Mouse (Mus musculus): ENCODE measurements around the gene Tk2. TPM values are rescaled to one million over a fixed set of nuclear protein-coding genes. Genes with fewer than 3 reads are reported as not detected.
A peak's percentile ranks its signal among the peaks of the same experiment; 100 is the strongest.

The Tk2 gene
- total RNA-seq, 2 experiments from 2014 or later = 2.7 to 3.6 TPM

- Histone ChIP-seq H3K4me3 (peak overlapping the region; percentile 98), H3K27ac (peak overlapping the region; percentile 93)
- TF ChIP-seq CTCF (IDR thresholded peaks at IDR 0.05) = no peak
- intact Hi-C loops (cut with DNase I) = loop anchor here (10.0 kb wide), 1 partner anchor 318 kb away; no protein-coding TSS in a partner anchor
- peak; percentile 34 for DNase-seq
Measured at GRCm38 (mm10) chr8:104247054-104247907, 1.1 kb downstream of the Tk2 start.

GRCm38 (mm10) chr8:104246621-104247020, 1.7 kb downstream of the Tk2 start:
- intact Hi-C loops (cut with DNase I) = loop anchor here (10.0 kb wide), 1 partner anchor 318 kb away; no protein-coding TSS in a partner anchor
- TF ChIP-seq CTCF (IDR thresholded peaks at IDR 0.05) = no peak
- H3K4me3 ChIP-seq = no peak overlapping the region
- no peak overlapping the region for H3K27ac ChIP-seq
- DNase-seq = no peak

GRCm38 (mm10) chr8:104242038-104242644, 6.2 kb downstream of the Tk2 start:
- no peak for TF ChIP-seq CTCF (IDR thresholded peaks at IDR 0.05)
- no peak for DNase-seq
- intact Hi-C loops (cut with DNase I) = loop anchor here (10.0 kb wide), 1 partner anchor 323 kb away; no protein-coding TSS in a partner anchor
- no peak overlapping the region for H3K27ac ChIP-seq
- H3K4me3 ChIP-seq = no peak overlapping the region

GRCm38 (mm10) chr8:104239418-104239861, 8.9 kb downstream of the Tk2 start:
- no peak for TF ChIP-seq CTCF (IDR thresholded peaks at IDR 0.05)
- H3K27ac ChIP-seq = no peak overlapping the region
- no peak for DNase-seq
- no peak overlapping the region for H3K4me3 ChIP-seq
- intact Hi-C loops (cut with DNase I) = no loop called here

GRCm38 (mm10) chr8:104234573-104234972, 13.8 kb downstream of the Tk2 start:
- Histone ChIP-seq H3K4me3 (no peak overlapping the region), H3K27ac (no peak overlapping the region)
- no peak for DNase-seq
- intact Hi-C loops (cut with DNase I) = no loop called here
- TF ChIP-seq CTCF (IDR thresholded peaks at IDR 0.05) = peak; percentile 6; the same call in 1 of the 2 replicates

GRCm38 (mm10) chr8:104232919-104233318, 15.4 kb downstream of the Tk2 start:
- intact Hi-C loops (cut with DNase I) = no loop called here
- DNase-seq = no peak
- no peak for TF ChIP-seq CTCF (IDR thresholded peaks at IDR 0.05)

GRCm38 (mm10) chr8:104232039-104232438, 16.3 kb downstream of the Tk2 start:
- TF ChIP-seq CTCF (IDR thresholded peaks at IDR 0.05) = no peak
- no peak for DNase-seq
- Histone ChIP-seq H3K4me3 (no peak overlapping the region), H3K27ac (no peak overlapping the region)
- intact Hi-C loops (cut with DNase I) = no loop called here

More at GRCm38 (mm10) chr8:104232919-104233318, 15.4 kb downstream of the Tk2 start:
- H3K27ac ChIP-seq = no peak overlapping the region
- no peak overlapping the region for H3K4me3 ChIP-seq

GRCm38 (mm10) chr8:104230377-104230776, 18.0 kb downstream of the Tk2 start:
- no peak for DNase-seq
- intact Hi-C loops (cut with DNase I) = no loop called here
- Histone ChIP-seq H3K27ac (no peak overlapping the region), H3K4me3 (no peak overlapping the region)
- no peak for TF ChIP-seq CTCF (IDR thresholded peaks at IDR 0.05)

- TF ChIP-seq CTCF (IDR thresholded peaks at IDR 0.05) = no peak
- intact Hi-C loops (cut with DNase I) = no loop called here
- no peak overlapping the region for H3K27ac ChIP-seq
- no peak for DNase-seq
- no peak overlapping the region for H3K4me3 ChIP-seq
Measured at GRCm38 (mm10) chr8:104227048-104227447, 21.3 kb downstream of the Tk2 start.

GRCm38 (mm10) chr8:104219806-104220205, 28.6 kb downstream of the Tk2 start:
- DNase-seq = peak; percentile 78
- Histone ChIP-seq H3K4me3 (no peak overlapping the region), H3K27ac (no peak overlapping the region)
- intact Hi-C loops (cut with DNase I) = loop anchor here (1.0 to 2.0 kb wide), 2 partner anchors 74 to 129 kb away; no protein-coding TSS in a partner anchor
- peak; percentile 95 for TF ChIP-seq CTCF (IDR thresholded peaks at IDR 0.05)

GRCm38 (mm10) chr8:104219079-104219478, 29.3 kb downstream of the Tk2 start:
- no peak overlapping the region for H3K4me3 ChIP-seq
- H3K27ac ChIP-seq = no peak overlapping the region
- intact Hi-C loops (cut with DNase I) = loop anchor here (1.0 kb wide), 1 partner anchor 73 kb away; no protein-coding TSS in a partner anchor
- TF ChIP-seq CTCF (IDR thresholded peaks at IDR 0.05) = peak; percentile 81
- peak; percentile 50 for DNase-seq

GRCm38 (mm10) chr8:104217601-104218000, 30.8 kb downstream of the Tk2 start:
- intact Hi-C loops (cut with DNase I) = no loop called here
- H3K4me3 ChIP-seq = no peak overlapping the region
- no peak overlapping the region for H3K27ac ChIP-seq
- no peak for DNase-seq
- no peak for TF ChIP-seq CTCF (IDR thresholded peaks at IDR 0.05)

GRCm38 (mm10) chr8:104205292-104205691, 43.1 kb downstream of the Tk2 start:
- Histone ChIP-seq H3K27ac (no peak overlapping the region), H3K4me3 (no peak overlapping the region)
- no peak for DNase-seq
- no peak for TF ChIP-seq CTCF (IDR thresholded peaks at IDR 0.05)
- intact Hi-C loops (cut with DNase I) = no loop called here
